Mouse (Mus musculus): ENCODE data around the gene Blcap.

- no peak for TF ChIP-seq CTCF (conservative IDR thresholded peaks at IDR 0.05; ENCODE audit: low read length)
- no peak for TF ChIP-seq NANOG (IDR thresholded peaks at IDR 0.05; ENCODE audit: borderline replicate concordance, low read length)
These were observed 9.8 kb downstream of the Blcap start for GRCm38 (mm10) chr2:157561165-157561836.
